Mouse (Mus musculus) cerebellum, adult 2 months (tissue): Measurements from ENCODE around the gene Kcnh1.

Source experiments
- CTCF ChIP-seq: fragments of 200-500 bp; IDR thresholded peaks from 2 replicates; pipeline ENCODE4 v1.5.1; 2011; ENCODE audit warnings: low read depth, mild to moderate bottlenecking, control low read depth, low read length, moderate library complexity, borderline replicate concordance; ENCODE audit not compliant: insufficient read depth
- POLR2A ChIP-seq: fragments of 200-500 bp; IDR thresholded peaks from 2 replicates; pipeline ENCODE4 v1.6.1; 2011; ENCODE audit warnings: low read length, control low read depth, borderline replicate concordance; ENCODE audit not compliant: insufficient read depth

GRCm38 (mm10) chr1:192347327-192347726 lies 156.8 kb downstream of the Kcnh1 start:
- TF ChIP-seq CTCF (no peak), POLR2A (no peak)
